Mouse (Mus musculus) midbrain, embryonic 14.5 days (tissue): ENCODE measurements around the gene Hipk4. TPM values are rescaled to one million over a fixed set of nuclear protein-coding genes. Genes with fewer than 3 reads are reported as not detected.

ENCODE experiments used
- ATAC-seq: fragments of 200-750 bp; cut with Nextera tagmentation; 2 replicates; pipeline ENCODE4 v1.8.0; 2017; ENCODE audit warnings: moderate number of reproducible peaks, moderate library complexity; ENCODE audit not compliant: low FRiP score, low TSS enrichment
- DNase-seq: peaks from one replicate; pipeline ENCODE4 v3.0.0-alpha.2; 2015
- H3K27ac ChIP-seq: fragments of 300-500 bp; sonication (generic); replicated peaks from 2 replicates; pipeline ENCODE4 v1.5.1; 2014; ENCODE audit warnings: mild to moderate bottlenecking, low read depth, low read length, moderate library complexity
- H3K27me3 ChIP-seq: fragments of 300-500 bp; sonication (generic); 2 replicates; pipeline ENCODE4 v1.6.1; 2014; ENCODE audit warnings: low read length, control low read depth, mixed read lengths; ENCODE audit not compliant: control insufficient read depth, insufficient read depth
- H3K36me3 ChIP-seq: fragments of 300-500 bp; sonication (generic); 2 replicates; pipeline ENCODE4 v1.6.1; 2014; ENCODE audit warnings: low read length, control low read depth; ENCODE audit not compliant: control insufficient read depth, insufficient read depth
- H3K4me1 ChIP-seq: fragments of 300-500 bp; sonication (generic); 2 replicates; pipeline ENCODE4 v1.6.1; 2014; ENCODE audit warnings: mild to moderate bottlenecking, antibody characterized with exemption, low read length, control low read depth; ENCODE audit not compliant: control insufficient read depth, insufficient read depth
- H3K4me2 ChIP-seq: fragments of 300-500 bp; sonication (generic); 2 replicates; pipeline ENCODE4 v1.6.1; 2014; ENCODE audit warnings: mild to moderate bottlenecking, low read length, moderate library complexity
- H3K4me3 ChIP-seq: fragments of 300-500 bp; sonication (generic); replicated peaks from 2 replicates; pipeline ENCODE4 v1.5.1; 2014; ENCODE audit warnings: low read depth, low read length
- H3K9ac ChIP-seq: fragments of 300-500 bp; sonication (generic); replicated peaks from 2 replicates; pipeline ENCODE4 v1.6.1; 2014; ENCODE audit warnings: mild to moderate bottlenecking, low read length, moderate library complexity
- H3K9me3 ChIP-seq: fragments of 300-500 bp; sonication (generic); 2 replicates; pipeline ENCODE4 v1.6.1; 2016; ENCODE audit warnings: low read length, control low read depth, mixed read lengths; ENCODE audit not compliant: control insufficient read depth
- WGBS: fragments of 180-500 bp; shearing (Covaris S2); extraction: QIAGEN DNeasy Blood & Tissue Kit; methylation state at CpG from one replicate; pipeline ENCODE4 v1.1.7; 2014; 5-methylcytosine and 5-hydroxymethylcytosine counted together
- polyA plus RNA-seq: library from polyadenylated mRNA; unstranded; fragments of >200 nt; fragmentation: Nextera tagmentation; extraction: Ambion mirVana; gene quantifications from 2 replicates; pipeline ENCODE4 v1.2.1, GENCODE M21; 2014

Hipk4 gene
- polyA plus RNA-seq, 1 experiment from 2014 or later: 0.43 TPM

DNA sequence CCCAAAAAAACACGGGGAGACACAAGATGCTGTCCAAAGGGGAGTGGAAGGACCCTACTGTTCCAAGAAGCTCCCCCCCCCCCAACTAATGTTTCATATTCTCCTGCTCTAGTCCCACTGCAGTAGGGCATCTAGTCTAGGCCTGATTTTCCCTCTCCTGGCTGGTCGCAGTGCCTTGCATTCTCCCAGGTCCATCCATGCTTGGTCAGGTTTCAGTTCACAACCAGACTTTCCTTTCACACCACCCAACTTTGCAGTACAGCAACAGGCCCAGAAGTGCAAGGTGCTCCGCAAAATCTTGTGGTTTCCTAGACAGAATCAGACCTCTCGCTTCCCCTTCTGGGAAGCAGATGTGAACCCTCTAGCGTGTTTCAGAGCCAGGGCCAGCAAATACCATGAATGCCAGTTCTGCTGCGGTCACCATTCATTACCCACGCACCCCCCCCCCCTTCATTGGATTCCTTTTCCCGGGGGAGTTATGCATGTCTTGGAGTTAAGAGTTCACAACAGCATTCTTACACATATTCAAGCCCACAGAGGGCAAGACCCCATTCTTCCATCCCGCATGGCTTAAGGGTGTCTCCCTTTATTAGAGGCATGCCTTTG lies 16.2 kb upstream of the Hipk4 start:
- ATAC-seq (no peak), DNase-seq (peak; percentile 18)
- no peaks in the 10 kb centered on the region for H3K36me3 ChIP-seq
- no peak overlapping the region; the same call in 1 of the 2 replicates for H3K9ac ChIP-seq
- peak overlapping the region; percentile 46 for H3K4me3 ChIP-seq
- peak overlapping the region; percentile 65 for H3K4me2 ChIP-seq
- 52% methylated on average over 9 of the region's 9 CpGs for WGBS
- H3K9me3 ChIP-seq: no peaks in the 10 kb centered on the region
- 0 out of 2 replicates have a peak overlapping the region, but pooled peaks have one; percentile 93 for H3K27ac ChIP-seq
- no peaks in the 10 kb centered on the region for H3K27me3 ChIP-seq
- no peaks in the 10 kb centered on the region for H3K4me1 ChIP-seq

DNA sequence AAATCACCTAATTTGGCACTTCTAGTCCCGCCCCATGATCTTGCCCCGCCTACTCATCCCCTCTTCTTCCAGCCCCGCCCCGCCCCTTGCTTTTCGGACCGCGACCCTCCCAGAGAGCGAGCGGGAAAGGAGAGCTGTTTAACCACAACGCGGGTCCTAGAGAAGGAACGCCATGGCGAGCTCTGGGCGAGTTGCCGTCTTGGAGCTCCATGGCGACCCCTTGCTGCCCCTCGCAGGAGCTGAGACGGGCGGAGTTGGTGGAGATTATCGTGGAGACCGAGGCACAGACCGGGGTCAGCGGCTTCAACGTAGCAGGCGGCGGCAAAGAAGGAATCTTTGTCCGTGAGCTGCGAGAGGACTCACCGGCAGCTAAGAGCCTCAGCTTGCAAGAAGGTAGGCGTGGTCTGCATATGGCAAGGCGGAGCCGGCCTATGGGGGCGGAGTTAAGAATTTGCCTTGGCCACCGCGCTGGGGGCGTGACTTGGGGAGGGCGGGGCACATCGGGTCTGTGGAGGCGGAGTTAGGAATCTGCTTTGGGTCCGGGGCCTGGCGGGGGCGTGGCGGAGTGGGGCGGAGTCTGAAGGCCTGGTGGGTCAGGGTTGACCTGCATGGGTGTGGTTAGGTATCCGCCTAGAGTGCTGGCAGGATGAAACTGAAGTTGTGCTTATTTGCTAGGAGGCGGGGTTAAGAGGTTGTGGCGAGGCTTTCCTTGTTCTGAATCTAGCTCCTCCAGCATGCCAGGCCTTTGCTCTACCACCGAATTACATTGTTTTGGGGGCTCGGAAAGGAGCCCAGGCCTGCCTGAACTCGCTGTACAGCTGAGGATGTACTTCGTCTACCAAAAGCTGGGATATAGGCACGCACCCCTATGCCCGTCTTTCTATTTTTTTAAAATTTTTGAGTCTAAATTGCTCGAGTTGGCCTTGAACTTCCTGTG lies 15.1 kb upstream of the Hipk4 start:
- under 1% methylated on average over 54 of the region's 54 CpGs for WGBS
- H3K36me3 ChIP-seq: no peaks in the 10 kb centered on the region
- peak; percentile 88 for ATAC-seq
- H3K4me1 ChIP-seq: no peaks in the 10 kb centered on the region
- no peaks in the 10 kb centered on the region for H3K27me3 ChIP-seq
- H3K4me2 ChIP-seq: peak overlapping the region; percentile 65
- H3K27ac ChIP-seq: peak overlapping the region; percentile 93
- H3K4me3 ChIP-seq: peak overlapping the region; percentile 46
- DNase-seq: peak; percentile 96
- H3K9ac ChIP-seq: peak overlapping the region; percentile 66
- no peaks in the 10 kb centered on the region for H3K9me3 ChIP-seq

DNA sequence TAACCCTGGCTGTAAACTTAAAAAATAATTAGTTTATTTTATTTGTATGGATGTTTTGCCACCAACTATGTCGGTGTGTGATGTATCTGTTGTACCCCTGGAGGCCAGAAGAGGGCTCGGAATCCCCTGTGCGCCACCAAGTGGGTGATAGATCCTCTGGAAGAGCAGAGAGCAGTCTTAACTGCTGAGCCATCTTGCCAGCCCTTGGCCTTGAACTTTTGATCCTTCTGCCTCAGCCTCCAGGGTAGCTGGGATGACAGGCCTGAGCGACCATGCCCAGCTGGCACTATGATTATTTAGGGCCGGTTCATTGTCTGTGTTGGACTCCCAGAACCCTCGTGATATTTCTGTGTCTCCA lies 14.4 kb upstream of the Hipk4 start:
- peak; percentile 75 for DNase-seq
- Histone ChIP-seq H3K27ac (peak overlapping the region; percentile 9; the same call in 1 of the 2 replicates), H3K9me3 (no peaks in the 10 kb centered on the region), H3K27me3 (no peaks in the 10 kb centered on the region), H3K4me3 (peak overlapping the region; percentile 46; the same call in 1 of the 2 replicates), H3K4me2 (peak overlapping the region; percentile 65), H3K4me1 (no peaks in the 10 kb centered on the region), H3K9ac (no peak overlapping the region), H3K36me3 (no peaks in the 10 kb centered on the region)
- ATAC-seq: peak; percentile 23; the same call in 1 of the 2 replicates
- WGBS: 21% methylated on average over 6 of the region's 6 CpGs

DNA sequence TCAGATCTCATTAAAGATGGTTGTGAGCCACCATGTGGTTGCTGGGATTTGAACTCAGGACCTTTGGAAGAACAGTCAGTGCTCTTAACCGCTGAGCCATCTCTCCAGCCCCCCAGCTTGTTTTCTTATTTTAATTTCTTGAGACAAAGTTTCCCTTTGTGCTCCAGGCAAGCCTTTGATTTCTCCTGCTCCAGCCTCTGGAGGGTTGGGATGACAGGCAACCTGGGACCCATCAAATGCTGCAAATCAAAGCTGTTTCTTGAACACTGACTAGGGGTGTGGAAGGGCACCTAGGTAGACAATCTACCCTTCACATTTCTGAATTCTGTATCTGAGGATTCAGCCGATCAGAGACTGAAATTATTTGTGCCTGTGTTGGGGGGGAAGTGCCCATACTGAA lies 12.3 kb upstream of the Hipk4 start:
- 74% methylated on average over 2 of the region's 2 CpGs for WGBS
- no peaks in the 10 kb centered on the region for H3K36me3 ChIP-seq
- no peak overlapping the region for H3K9ac ChIP-seq
- no peak overlapping the region for H3K27ac ChIP-seq
- H3K9me3 ChIP-seq: no peaks in the 10 kb centered on the region
- no peak for DNase-seq
- no peak overlapping the region for H3K4me2 ChIP-seq
- H3K4me3 ChIP-seq: no peak overlapping the region
- no peaks in the 10 kb centered on the region for H3K4me1 ChIP-seq
- no peaks in the 10 kb centered on the region for H3K27me3 ChIP-seq
- no peak for ATAC-seq

DNA sequence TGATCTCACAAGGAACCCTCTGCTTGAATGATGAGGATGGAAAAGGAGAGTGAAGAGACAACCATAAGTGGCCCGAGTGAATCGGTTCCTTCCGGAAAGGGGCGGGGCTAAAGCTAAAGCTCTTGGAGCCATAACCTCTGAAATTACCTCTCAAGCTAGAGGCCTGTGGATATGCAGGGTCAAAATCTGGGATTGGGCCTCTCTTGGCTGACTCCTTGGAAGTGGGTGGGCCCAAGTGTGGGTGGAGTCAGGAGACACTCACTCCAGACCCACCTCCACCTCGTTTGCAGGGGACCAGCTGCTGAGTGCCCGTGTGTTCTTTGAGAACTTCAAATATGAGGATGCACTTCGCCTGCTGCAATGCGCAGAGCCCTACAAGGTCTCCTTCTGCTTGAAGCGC lies 8.1 kb upstream of the Hipk4 start:
- no peaks in the 10 kb centered on the region for H3K27me3 ChIP-seq
- no peak overlapping the region for H3K9ac ChIP-seq
- DNase-seq (no peak), ATAC-seq (no peak)
- H3K27ac ChIP-seq: no peak overlapping the region
- no peak overlapping the region for H3K4me2 ChIP-seq
- no peaks in the 10 kb centered on the region for H3K9me3 ChIP-seq
- 82% methylated on average over 9 of the region's 9 CpGs for WGBS
- no peaks in the 10 kb centered on the region for H3K36me3 ChIP-seq
- H3K4me1 ChIP-seq: no peaks in the 10 kb centered on the region
- H3K4me3 ChIP-seq: no peak overlapping the region

DNA sequence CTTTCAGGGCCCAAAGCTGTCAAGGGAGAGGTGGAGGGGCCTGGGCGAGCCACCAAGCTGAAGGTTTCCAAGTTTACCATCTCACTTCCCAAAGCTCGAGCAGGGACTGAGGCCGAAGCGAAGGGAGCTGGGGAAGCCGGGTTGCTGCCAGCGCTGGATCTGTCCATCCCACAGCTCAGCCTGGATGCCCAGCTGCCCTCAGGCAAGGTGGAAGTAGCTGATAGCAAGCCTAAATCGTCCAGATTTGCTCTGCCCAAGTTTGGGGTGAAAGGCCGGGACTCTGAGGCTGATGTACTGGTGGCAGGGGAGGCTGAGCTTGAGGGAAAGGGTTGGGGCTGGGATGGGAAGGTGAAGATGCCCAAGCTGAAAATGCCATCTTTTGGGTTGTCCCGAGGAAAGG lies 4.8 kb upstream of the Hipk4 start:
- Histone ChIP-seq H3K4me2 (no peak overlapping the region), H3K36me3 (no peaks in the 10 kb centered on the region), H3K9ac (no peak overlapping the region), H3K27me3 (no peaks in the 10 kb centered on the region), H3K9me3 (no peaks in the 10 kb centered on the region), H3K27ac (no peak overlapping the region), H3K4me3 (no peak overlapping the region), H3K4me1 (no peaks in the 10 kb centered on the region)
- DNase-seq: no peak
- no peak for ATAC-seq
- WGBS: 88% methylated on average over 9 of the region's 9 CpGs

DNA sequence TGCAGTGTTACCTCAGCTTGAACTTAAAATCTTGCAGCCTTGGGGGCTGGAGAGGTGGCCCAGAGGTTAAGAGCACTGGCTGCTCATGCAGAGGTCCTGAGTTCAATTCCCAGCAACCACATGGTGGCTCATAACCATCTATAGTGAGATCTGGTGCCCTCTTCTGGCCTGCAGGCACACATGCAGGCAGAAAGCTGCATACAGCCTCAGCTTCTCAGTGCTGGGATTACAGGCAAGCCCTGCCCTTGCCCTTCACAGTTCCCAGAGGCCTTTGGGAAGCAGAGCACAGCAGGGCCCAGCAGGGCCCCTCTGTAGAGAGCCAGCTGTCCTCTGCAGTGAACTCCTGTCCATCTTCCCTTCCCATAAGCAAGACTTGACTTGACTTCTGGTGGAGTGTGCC lies 3.0 kb upstream of the Hipk4 start:
- Histone ChIP-seq H3K4me3 (no peak overlapping the region), H3K4me2 (no peak overlapping the region), H3K36me3 (no peaks in the 10 kb centered on the region), H3K9me3 (no peaks in the 10 kb centered on the region), H3K27ac (no peak overlapping the region), H3K9ac (no peak overlapping the region), H3K4me1 (no peaks in the 10 kb centered on the region), H3K27me3 (no peaks in the 10 kb centered on the region)
- DNase-seq: no peak
- ATAC-seq: no peak

DNA sequence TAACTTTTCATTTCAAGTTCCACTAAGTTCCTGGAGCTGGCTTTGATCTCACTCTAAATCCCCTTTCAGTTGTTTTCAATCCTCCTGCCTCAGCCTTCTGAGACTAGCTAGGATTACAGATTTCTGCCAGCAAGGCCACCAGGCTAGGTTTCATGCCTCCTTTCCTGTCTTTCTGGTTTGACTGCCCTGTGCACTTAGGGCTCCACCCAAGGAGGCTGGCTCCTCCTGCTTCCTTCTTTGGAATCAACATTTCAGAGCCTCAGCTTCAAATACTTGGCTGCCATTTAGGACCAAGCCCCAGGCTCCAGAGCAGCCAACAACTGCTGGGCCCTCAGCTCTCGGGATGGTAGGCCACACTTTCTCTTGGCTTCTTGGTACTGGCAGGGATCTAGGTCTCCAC lies 2.5 kb upstream of the Hipk4 start:
- DNase-seq (no peak), ATAC-seq (no peak)
- no peaks in the 10 kb centered on the region for H3K9me3 ChIP-seq
- H3K4me1 ChIP-seq: no peaks in the 10 kb centered on the region
- H3K9ac ChIP-seq: no peak overlapping the region
- 93% methylated on average over 1 of the region's 1 CpGs for WGBS
- H3K27me3 ChIP-seq: no peaks in the 10 kb centered on the region
- H3K36me3 ChIP-seq: no peaks in the 10 kb centered on the region
- no peak overlapping the region for H3K27ac ChIP-seq
- H3K4me2 ChIP-seq: no peak overlapping the region
- H3K4me3 ChIP-seq: no peak overlapping the region

DNA sequence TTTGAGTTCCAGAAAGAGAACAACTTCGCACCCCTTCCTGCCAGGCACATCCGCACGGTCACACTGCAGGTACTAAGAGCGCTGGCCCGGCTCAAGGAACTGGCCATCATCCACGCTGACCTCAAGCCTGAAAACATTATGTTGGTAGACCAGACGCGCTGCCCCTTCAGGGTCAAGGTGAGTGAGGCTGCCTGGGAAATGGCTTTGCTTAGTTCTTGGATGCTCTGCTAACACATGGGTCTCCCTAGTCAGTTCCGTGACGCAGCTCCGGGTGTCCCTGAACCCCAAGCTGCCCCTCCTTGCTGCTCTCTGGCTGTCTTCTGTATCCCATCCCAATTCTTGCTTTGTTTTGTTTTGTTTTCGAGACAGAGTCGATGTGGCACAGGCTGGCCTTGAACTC lies 738 bp downstream of the Hipk4 start:
- Histone ChIP-seq H3K27ac (no peak overlapping the region), H3K27me3 (no peaks in the 10 kb centered on the region), H3K4me2 (no peak overlapping the region), H3K9me3 (no peaks in the 10 kb centered on the region), H3K4me3 (no peak overlapping the region), H3K36me3 (no peaks in the 10 kb centered on the region), H3K4me1 (no peaks in the 10 kb centered on the region), H3K9ac (no peak overlapping the region)
- DNase-seq: no peak
- no peak for ATAC-seq
- 97% methylated on average over 13 of the region's 13 CpGs for WGBS
